In the genomic region with DNA sequence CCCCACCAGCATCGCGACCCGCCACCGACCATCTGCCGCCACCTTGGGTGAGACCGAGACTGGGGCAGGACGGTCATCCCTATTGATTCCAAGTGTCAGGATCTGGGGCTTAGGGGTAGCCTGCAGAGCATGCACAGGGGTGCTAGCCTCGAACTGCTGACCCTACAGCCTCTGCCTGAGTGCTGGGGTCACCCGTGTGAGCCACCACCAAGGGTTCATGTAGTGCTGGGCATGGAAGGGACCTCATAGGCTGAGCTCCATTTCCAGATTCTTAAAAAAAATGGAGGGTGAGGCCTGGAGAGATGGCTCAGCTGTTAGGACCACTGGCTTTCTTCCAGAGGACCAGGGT, we compare ENCODE assay signal across 9 mouse cellular contexts. TPM values are rescaled to one million over a fixed set of nuclear protein-coding genes. Genes with fewer than 3 reads are reported as not detected.
A peak's percentile ranks its signal among the peaks of the same experiment; 100 is the strongest.
DNase-seq lines count a peak whose midpoint lies in the region; ATAC-seq and TF ChIP-seq lines count a peak whose summit lies in the region.
"Had no signal": no experiment of that assay in that cellular context is flagged by ENCODE, and none has a peak within 500 bp of the region (broad histone marks: within the 10 kb centered on the region; RNA-seq: fewer than 3 reads in every experiment).

No protein-coding gene starts in this region.

- peaks cover 31% of the 10 kb centered on the region for H3K27me3 ChIP-seq in megakaryocyte, embryonic 14.5 days (replicated peaks)
- H3K27me3 ChIP-seq in forebrain, postnatal 0 days (ENCODE audit: insufficient read depth, low read length), result no peaks in the 10 kb centered on the region
- no peaks in the 10 kb centered on the region for H3K27me3 ChIP-seq in limb, embryonic 14.5 days (ENCODE audit: control insufficient read depth, insufficient read depth, low read length)
- no peaks in the 10 kb centered on the region for H3K27me3 ChIP-seq in stomach, embryonic 16.5 days (ENCODE audit: control insufficient read depth, insufficient read depth, low read length)

- no peak for DNase-seq in forebrain, postnatal 0 days
- no peak for DNase-seq in limb, embryonic 14.5 days (ENCODE audit: low spot score)
- DNase-seq in left cerebral cortex, adult 2 months (ENCODE audit: extremely low spot score in 1 of 2, low spot score in 2 of 2), result no peak
- no peak for DNase-seq in adrenal gland, postnatal 14 days

- peak overlapping the region; percentile 99 for H3K4me2 ChIP-seq in forebrain, postnatal 0 days (ENCODE audit: low read depth)
- H3K4me2 ChIP-seq in limb, embryonic 14.5 days (replicated peaks; ENCODE audit: low read depth, low read length, severe bottlenecking), result peak overlapping the region; percentile 100
- H3K4me2 ChIP-seq in stomach, embryonic 16.5 days (ENCODE audit: low read depth, low read length), result peak overlapping the region; percentile 88

- TF ChIP-seq POLR2A in limb, embryonic 14.5 days (IDR thresholded peaks at IDR 0.05; ENCODE audit: borderline replicate concordance, extremely low read depth, insufficient read depth, insufficient read length), result no peak

- intact Hi-C loops in left cerebral cortex, adult 2 months (cut with DNase I), result loop anchor here (10.0 kb wide), 1 partner anchor 224 kb away; no protein-coding TSS in a partner anchor

- 8% methylated on average over 9 of the region's 9 CpGs for WGBS in forebrain, postnatal 0 days
- WGBS in limb, embryonic 14.5 days, result 10% methylated on average over 9 of the region's 9 CpGs
- WGBS in stomach, embryonic 16.5 days, result 14% methylated on average over 9 of the region's 9 CpGs

- no peak overlapping the region for H3K9ac ChIP-seq in forebrain, postnatal 0 days
- no peak overlapping the region; the same call in 1 of the 2 replicates for H3K9ac ChIP-seq in limb, embryonic 14.5 days (ENCODE audit: low read depth, low read length, severe bottlenecking)
- H3K9ac ChIP-seq in stomach, embryonic 16.5 days (ENCODE audit: low read length), result peak overlapping the region; percentile 70; the same call in 1 of the 2 replicates

- no peaks in the 10 kb centered on the region for H3K36me3 ChIP-seq in megakaryocyte, embryonic 14.5 days (replicated peaks; ENCODE audit: low read length)
- H3K36me3 ChIP-seq in forebrain, postnatal 0 days (ENCODE audit: insufficient read depth), result no peaks in the 10 kb centered on the region
- no peaks in the 10 kb centered on the region for H3K36me3 ChIP-seq in limb, embryonic 14.5 days (ENCODE audit: control insufficient read depth, insufficient read depth, low read length)
- no peaks in the 10 kb centered on the region for H3K36me3 ChIP-seq in stomach, embryonic 16.5 days (ENCODE audit: control insufficient read depth, insufficient read depth, low read length)

- H3K27ac ChIP-seq in forebrain, postnatal 0 days (ENCODE audit: low read depth, low read length), result no peak overlapping the region
- H3K27ac ChIP-seq in limb, embryonic 14.5 days (replicated peaks; ENCODE audit: low read depth, low read length), result no peak overlapping the region
- no peak overlapping the region for H3K27ac ChIP-seq in stomach, embryonic 16.5 days (ENCODE audit: low read length)
- H3K27ac ChIP-seq in left cerebral cortex, adult 2 months, result no peak overlapping the region
- H3K27ac ChIP-seq: layer of hippocampus, adult 2 months had no signal

- peaks cover 6% of the 10 kb centered on the region for H3K9me3 ChIP-seq in megakaryocyte, embryonic 14.5 days
- H3K9me3 ChIP-seq in forebrain, postnatal 0 days (ENCODE audit: low read length), result no peaks in the 10 kb centered on the region
- H3K9me3 ChIP-seq in limb, embryonic 14.5 days (ENCODE audit: control insufficient read depth, low read length), result no peaks in the 10 kb centered on the region
- H3K9me3 ChIP-seq in stomach, embryonic 16.5 days (replicated peaks; ENCODE audit: control insufficient read depth, low read length), result no peaks in the 10 kb centered on the region

- peak overlapping the region; percentile 93 for H3K4me3 ChIP-seq in megakaryocyte, embryonic 14.5 days (replicated peaks)
- H3K4me3 ChIP-seq in forebrain, postnatal 0 days (ENCODE audit: low read depth, low read length), result peak overlapping the region; percentile 58
- peak overlapping the region; percentile 60 for H3K4me3 ChIP-seq in limb, embryonic 14.5 days (replicated peaks; ENCODE audit: low read length)
- peak overlapping the region; percentile 59 for H3K4me3 ChIP-seq in stomach, embryonic 16.5 days (replicated peaks; ENCODE audit: low read length)
- H3K4me3 ChIP-seq in left cerebral cortex, adult 2 months, result no peak overlapping the region
- H3K4me3 ChIP-seq: myocyte had no signal

- H3K4me1 ChIP-seq in megakaryocyte, embryonic 14.5 days, result peaks cover 26% of the 10 kb centered on the region
- H3K4me1 ChIP-seq in forebrain, postnatal 0 days (ENCODE audit: insufficient read depth), result no peaks in the 10 kb centered on the region
- peaks cover 8% of the 10 kb centered on the region; the same call in 1 of the 2 replicates for H3K4me1 ChIP-seq in limb, embryonic 14.5 days (ENCODE audit: control insufficient read depth, insufficient read depth, low read length)
- peaks cover 17% of the 10 kb centered on the region for H3K4me1 ChIP-seq in stomach, embryonic 16.5 days (ENCODE audit: control insufficient read depth, insufficient read depth, low read length)

- no peak for ATAC-seq in megakaryocyte, adult 5-6 weeks (ENCODE audit: poor library complexity, severe bottlenecking)
- no peak for ATAC-seq in forebrain, postnatal 0 days
- ATAC-seq in limb, embryonic 14.5 days (ENCODE audit: low FRiP score, low read depth), result no peak
- ATAC-seq in stomach, embryonic 16.5 days (ENCODE audit: insufficient read depth, low FRiP score), result no peak

- TF ChIP-seq CTCF in forebrain, postnatal 0 days (IDR thresholded peaks at IDR 0.05; ENCODE audit: low read depth), result no peak
- TF ChIP-seq CTCF in left cerebral cortex, adult 2 months (IDR thresholded peaks at IDR 0.05), result no peak

RNA-seq across cellular contexts. Expression of a gene that starts 0.4 kb away (rescaled TPM):
- polyA plus RNA-seq in megakaryocyte, embryonic 14.5 days (2012; ENCODE audit: insufficient read depth, low replicate concordance), result 0.47 TPM in 1 of 2 replicates, not detected in the other
- 0.11 and 1.1 TPM in 2 replicates for total RNA-seq in megakaryocyte, adult 5-6 weeks (2015)
- total RNA-seq in megakaryocyte, adult 5-6 weeks (2017), result 0.66 TPM in 1 of 2 replicates, not detected in the other
- 4.3 and 7.2 TPM in 2 replicates for total RNA-seq in forebrain, postnatal 0 days (2014; rRNA removed)
- polyA plus RNA-seq in forebrain, postnatal 0 days (2015; fragmentation: Nextera tagmentation; extraction: Ambion mirVana), result 1.7 and 2.9 TPM in 2 replicates
- 2.8 and 3.6 TPM in 2 replicates for polyA plus RNA-seq in limb, embryonic 14.5 days (2012; rRNA removed)
- 0.70 and 1.0 TPM in 2 replicates for polyA plus RNA-seq in limb, embryonic 14.5 days (2014; fragmentation: Nextera tagmentation; extraction: Ambion mirVana)
- 1.1 and 1.9 TPM in 2 replicates for polyA plus RNA-seq in stomach, embryonic 16.5 days (2015; fragmentation: Nextera tagmentation; extraction: Ambion mirVana)
- under 1 TPM; 0.61 to 0.88 TPM for total RNA-seq in left cerebral cortex, adult 2 months (2021)
- not detected in 2 replicates for total RNA-seq in adrenal gland, postnatal 14 days (2021)
- polyA plus RNA-seq: myocyte had no signal
